Mouse (Mus musculus) CD8-positive naive resting alpha-beta T cell, adult 2 months (primary cell): ENCODE data around the gene Xpo5.

Source experiments
- DNase-seq, 2 experiments: peaks; one replicate each; pipeline ENCODE4 v3.0.0; 2022; ENCODE audit warnings: low read depth in 2 of 2, low spot score in 2 of 2

Gene Xpo5

DNA sequence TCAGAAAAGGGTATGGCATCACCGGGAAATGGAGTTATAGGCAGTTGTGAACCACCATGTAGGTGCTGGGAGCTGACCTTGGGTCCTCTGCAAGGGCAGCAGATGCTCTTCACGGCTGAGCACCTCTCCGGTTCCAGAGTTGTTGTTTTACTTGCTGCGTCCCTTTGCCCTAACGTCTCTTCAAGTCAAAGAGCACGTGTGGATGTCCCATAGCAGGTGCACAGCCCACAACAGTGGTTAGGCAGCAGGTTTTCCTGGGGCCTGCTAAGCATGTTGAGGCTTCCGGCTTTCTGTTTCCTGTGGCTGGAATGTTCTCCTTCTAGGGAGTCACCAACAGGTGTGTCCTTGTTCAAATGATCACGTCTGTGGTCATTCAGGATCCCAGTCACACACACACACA is 81.3 kb downstream of the Xpo5 start:
- DNase-seq, result no peak

DNA sequence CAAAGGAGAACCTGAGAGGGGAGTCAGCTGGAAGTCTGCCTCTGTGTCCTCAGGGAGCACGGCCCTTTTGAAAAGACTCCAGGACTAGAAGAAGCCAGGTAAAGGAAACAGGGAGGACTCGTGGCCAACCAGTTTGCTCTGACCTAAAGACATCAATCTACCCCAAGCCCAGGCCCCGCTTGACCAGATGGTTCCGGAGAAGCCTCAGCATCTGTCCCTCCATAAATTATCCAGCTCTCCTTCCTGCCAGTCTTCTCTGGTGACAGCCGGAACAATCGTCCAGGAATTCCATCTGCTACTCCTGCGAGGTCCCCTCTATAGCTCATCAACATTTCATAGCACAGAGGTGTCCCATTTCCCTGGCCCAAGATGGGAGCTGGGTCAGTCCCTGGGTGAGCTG is 82.1 kb downstream of the Xpo5 start:
- DNase-seq, result no peak

GRCm38 (mm10) chr17:46285407-46285806 is 82.8 kb downstream of the Xpo5 start:
- no peak for DNase-seq

- no peak for DNase-seq
Measured at GRCm38 (mm10) chr17:46287678-46288095, 85.1 kb downstream of the Xpo5 start.
